Mouse (Mus musculus) stomach, postnatal 0 days (tissue): ENCODE data around the gene Ctsw.

Experiments
- CTCF ChIP-seq: IDR thresholded peaks from 2 replicates; pipeline ENCODE4 v1.5.1; 2016; ENCODE audit warnings: antibody characterized with exemption, low read depth, mild to moderate bottlenecking, moderate library complexity
- EP300 ChIP-seq: optimal IDR thresholded peaks from 2 replicates; pipeline ENCODE3; 2016; ENCODE audit warnings: antibody characterized with exemption

GRCm38 (mm10) chr19:5516906-5517505, 48.7 kb upstream of the Ctsw start:
- TF ChIP-seq CTCF = no peak; the same call in 1 of the 2 replicates
- no peak for TF ChIP-seq EP300
